Mouse (Mus musculus): ENCODE measurements around the gene Fgfr2.

DNA sequence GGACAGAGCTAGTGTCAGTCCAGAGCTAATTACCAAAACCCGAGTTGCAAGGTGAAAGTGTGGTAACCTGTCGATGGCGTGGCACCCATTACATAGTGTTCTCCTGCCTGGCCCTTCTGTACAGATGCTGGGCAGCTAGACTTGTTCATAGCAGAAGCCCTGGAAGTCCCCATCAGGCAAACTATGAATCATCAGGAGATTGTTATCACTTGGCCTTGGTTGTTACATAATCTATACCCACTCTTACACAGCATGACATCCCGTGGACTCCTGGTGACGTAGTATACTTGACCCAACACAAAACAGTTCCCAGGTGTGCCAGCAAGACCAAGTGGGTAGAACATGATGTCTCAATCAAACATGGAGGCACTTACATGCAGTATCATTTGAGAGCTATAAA, 2885.9 kb downstream of the Fgfr2 start:
- TF ChIP-seq POLR2A (IDR thresholded peaks at IDR 0.05; ENCODE audit: borderline replicate concordance, extremely low read depth, low read depth, low read length), result no peak
- no peak for TF ChIP-seq CTCF (IDR thresholded peaks at IDR 0.05; ENCODE audit: insufficient read depth, low read length)
